Comparison of ENCODE assay signal across 9 mouse cellular contexts in genomic region chr6:124779984-124780416, GRCm38 (mm10). TPM values are rescaled to one million over a fixed set of nuclear protein-coding genes. Genes with fewer than 3 reads are reported as not detected.
DNase-seq lines count a peak whose midpoint lies in the region; ATAC-seq lines count a peak whose summit lies in the region.
"Had no signal": no experiment of that assay in that cellular context is flagged by ENCODE, and none has a peak within 500 bp of the region (broad histone marks: within the 10 kb centered on the region; RNA-seq: fewer than 3 reads in every experiment).

No protein-coding gene starts in this region.

- WGBS in heart, embryonic 11.5 days (ENCODE audit: insufficient replicate concordance) = 7% methylated on average over 10 of the region's 10 CpGs
- WGBS in midbrain, embryonic 11.5 days = 3% methylated on average over 10 of the region's 10 CpGs

- no peaks in the 10 kb centered on the region for H3K9me3 ChIP-seq in heart, embryonic 11.5 days (replicated peaks; ENCODE audit: control insufficient read depth, low read length)
- no peaks in the 10 kb centered on the region for H3K9me3 ChIP-seq in midbrain, embryonic 11.5 days (ENCODE audit: control insufficient read depth, low read length)

- H3K36me3 ChIP-seq in heart, embryonic 11.5 days (ENCODE audit: control insufficient read depth, insufficient read depth, low read length) = no peaks in the 10 kb centered on the region
- H3K36me3 ChIP-seq in midbrain, embryonic 11.5 days (ENCODE audit: control insufficient read depth, insufficient read depth, low read length) = no peaks in the 10 kb centered on the region

- H3K4me1 ChIP-seq in heart, embryonic 11.5 days (ENCODE audit: control insufficient read depth, insufficient read depth, low read length) = peaks cover 5% of the 10 kb centered on the region; the same call in 1 of the 2 replicates
- peaks cover 9% of the 10 kb centered on the region; the same call in 1 of the 2 replicates for H3K4me1 ChIP-seq in midbrain, embryonic 11.5 days (ENCODE audit: control insufficient read depth, insufficient read depth, low read length)

- DNase-seq in heart, adult 11 months = no peak
- DNase-seq in midbrain, embryonic 11.5 days (ENCODE audit: low spot score, missing footprints) = peak; percentile 96
- no peak for DNase-seq in layer of hippocampus, adult 8-10 months (ENCODE audit: low spot score in 2 of 2)
- no peak for DNase-seq in frontal cortex, postnatal 25 days (ENCODE audit: low spot score in 2 of 2)

- H3K4me2 ChIP-seq in heart, embryonic 11.5 days = peak overlapping the region; percentile 73
- H3K4me2 ChIP-seq in midbrain, embryonic 11.5 days = peak overlapping the region; percentile 51

- ATAC-seq in heart, embryonic 11.5 days (replicated peaks; ENCODE audit: insufficient number of reproducible peaks, low FRiP score, low TSS enrichment) = no peak
- ATAC-seq in activated CD4-positive, CD25-positive, alpha-beta regulatory T cell, adult 4 months = peak; percentile 23
- ATAC-seq in inflammation-experienced regulatory T-cells, adult 6 months = peak; percentile 19
- ATAC-seq in midbrain, embryonic 11.5 days (ENCODE audit: low FRiP score) = peak; percentile 32; the same call in 1 of the 2 replicates
- ATAC-seq in megakaryocyte progenitor cell, adult 5-6 weeks (replicated peaks; ENCODE audit: poor library complexity) = no peak; the same call in 1 of the 2 replicates

- peaks cover 23% of the 10 kb centered on the region for H3K27me3 ChIP-seq in heart, embryonic 11.5 days (ENCODE audit: control insufficient read depth, insufficient read depth, low read length)
- H3K27me3 ChIP-seq in midbrain, embryonic 11.5 days (ENCODE audit: control insufficient read depth, insufficient read depth, low read length) = no peaks in the 10 kb centered on the region

- H3K27ac ChIP-seq in heart, embryonic 11.5 days (ENCODE audit: low read depth, low read length) = no peak overlapping the region
- H3K27ac ChIP-seq in midbrain, embryonic 11.5 days (ENCODE audit: low read depth, low read length) = no peak overlapping the region

- H3K4me3 ChIP-seq in heart, embryonic 11.5 days (ENCODE audit: low read depth, low read length) = peak overlapping the region; percentile 43
- peak overlapping the region; percentile 27 for H3K4me3 ChIP-seq in midbrain, embryonic 11.5 days (ENCODE audit: low read depth, low read length)

- no peak overlapping the region; the same call in 1 of the 2 replicates for H3K9ac ChIP-seq in heart, embryonic 11.5 days (ENCODE audit: low read depth, low read length)
- H3K9ac ChIP-seq in midbrain, embryonic 11.5 days (ENCODE audit: low read length) = peak overlapping the region; percentile 35; the same call in 1 of the 2 replicates

RNA-seq across cellular contexts. Expression of gene Lrrc23, which starts 0.5 kb away (rescaled TPM):
- polyA plus RNA-seq in heart, embryonic 11.5 days (2014; fragmentation: Nextera tagmentation; extraction: Ambion mirVana) = not detected in 2 replicates
- under 1 TPM; 0.61 to 0.73 TPM for polyA plus RNA-seq in activated CD4-positive, CD25-positive, alpha-beta regulatory T cell, adult 4 months (2017; shearing (Covaris generic))
- 1 to 10 TPM; 1.5 to 4.2 (median 3.4) TPM for polyA plus RNA-seq in inflammation-experienced regulatory T-cells, adult 6 months (2017; shearing (Covaris generic))
- 1.1 and 1.8 TPM in 2 replicates for polyA plus RNA-seq in midbrain, embryonic 11.5 days (2014; fragmentation: Nextera tagmentation; extraction: Ambion mirVana)
- total RNA-seq in layer of hippocampus, adult 8-10 months (2022) = 1 to 10 TPM; 2.3 to 5.1 (median 3.3) TPM
- not detected in 2 replicates for total RNA-seq in megakaryocyte progenitor cell, adult 5-6 weeks (2015)
- 0.17 TPM in 1 of 2 replicates, not detected in the other for total RNA-seq in megakaryocyte progenitor cell, adult 5-6 weeks (2017)
- total RNA-seq: common myeloid progenitor, adult 5-6 weeks had no signal

RNA-seq across cellular contexts. Expression of gene Eno2, which starts 10.5 kb away (rescaled TPM):
- 5.3 TPM in 2 replicates for polyA plus RNA-seq in heart, embryonic 11.5 days (2014; fragmentation: Nextera tagmentation; extraction: Ambion mirVana)
- 1 to 10 TPM; 4.4 to 4.7 TPM for polyA plus RNA-seq in activated CD4-positive, CD25-positive, alpha-beta regulatory T cell, adult 4 months (2017; shearing (Covaris generic))
- 10 to 100 TPM in 2 of 3 experiments, 1 to 10 TPM in 1; 3.5 to 23.1 (median 12.8) TPM for polyA plus RNA-seq in inflammation-experienced regulatory T-cells, adult 6 months (2017; shearing (Covaris generic))
- polyA plus RNA-seq in midbrain, embryonic 11.5 days (2014; fragmentation: Nextera tagmentation; extraction: Ambion mirVana) = 4.5 and 6.6 TPM in 2 replicates
- 1,000 to 10,000 TPM in 3 of 4 experiments, 100 to 1,000 TPM in 1; 993 to 1,113 (median 1,027) TPM for total RNA-seq in layer of hippocampus, adult 8-10 months (2022)
- total RNA-seq in megakaryocyte progenitor cell, adult 5-6 weeks (2015) = not detected in 2 replicates
- total RNA-seq in megakaryocyte progenitor cell, adult 5-6 weeks (2017) = not detected in 2 replicates

RNA-seq across cellular contexts. Expression of gene Atn1, which starts 23.7 kb away (rescaled TPM):
- 7.4 and 9.5 TPM in 2 replicates for polyA plus RNA-seq in heart, embryonic 11.5 days (2014; fragmentation: Nextera tagmentation; extraction: Ambion mirVana)
- polyA plus RNA-seq in activated CD4-positive, CD25-positive, alpha-beta regulatory T cell, adult 4 months (2017; shearing (Covaris generic)) = 1 to 10 TPM; 3.3 to 5.7 TPM
- 1 to 10 TPM; 4.8 to 5.4 (median 5.2) TPM for polyA plus RNA-seq in inflammation-experienced regulatory T-cells, adult 6 months (2017; shearing (Covaris generic))
- polyA plus RNA-seq in midbrain, embryonic 11.5 days (2014; fragmentation: Nextera tagmentation; extraction: Ambion mirVana) = 8.2 and 8.4 TPM in 2 replicates
- 100 to 1,000 TPM; 138 to 158 (median 147) TPM for total RNA-seq in layer of hippocampus, adult 8-10 months (2022)
- total RNA-seq in megakaryocyte progenitor cell, adult 5-6 weeks (2015) = 25.2 and 25.7 TPM in 2 replicates
- 1.2 and 2.9 TPM in 2 replicates for total RNA-seq in megakaryocyte progenitor cell, adult 5-6 weeks (2017)

RNA-seq across cellular contexts. Expression of gene Gm45234, which starts 24.2 kb away (rescaled TPM):
- not detected in 2 replicates for polyA plus RNA-seq in heart, embryonic 11.5 days (2014; fragmentation: Nextera tagmentation; extraction: Ambion mirVana)
- polyA plus RNA-seq in activated CD4-positive, CD25-positive, alpha-beta regulatory T cell, adult 4 months (2017; shearing (Covaris generic)) = not detected
- not detected for polyA plus RNA-seq in inflammation-experienced regulatory T-cells, adult 6 months (2017; shearing (Covaris generic))
- not detected in 2 replicates for polyA plus RNA-seq in midbrain, embryonic 11.5 days (2014; fragmentation: Nextera tagmentation; extraction: Ambion mirVana)
- 1 to 10 TPM in 1 of 4 experiments, not detected in 3; 5.1 TPM for total RNA-seq in layer of hippocampus, adult 8-10 months (2022)
- not detected in 2 replicates for total RNA-seq in megakaryocyte progenitor cell, adult 5-6 weeks (2015)
- total RNA-seq in megakaryocyte progenitor cell, adult 5-6 weeks (2017) = not detected in 2 replicates
- total RNA-seq: common myeloid progenitor, adult 5-6 weeks had no signal

RNA-seq across cellular contexts. Expression of gene Spsb2, which starts 28.5 kb away (rescaled TPM):
- polyA plus RNA-seq in heart, embryonic 11.5 days (2014; fragmentation: Nextera tagmentation; extraction: Ambion mirVana) = 4.5 and 6.6 TPM in 2 replicates
- polyA plus RNA-seq in activated CD4-positive, CD25-positive, alpha-beta regulatory T cell, adult 4 months (2017; shearing (Covaris generic)) = 1 to 10 TPM; 1.5 to 2.1 TPM
- polyA plus RNA-seq in inflammation-experienced regulatory T-cells, adult 6 months (2017; shearing (Covaris generic)) = 1 to 10 TPM; 1.5 to 3.2 (median 2.1) TPM
- polyA plus RNA-seq in midbrain, embryonic 11.5 days (2014; fragmentation: Nextera tagmentation; extraction: Ambion mirVana) = 3.7 and 4.8 TPM in 2 replicates
- 1 to 10 TPM; 3.1 to 7.0 (median 6.0) TPM for total RNA-seq in layer of hippocampus, adult 8-10 months (2022)
- total RNA-seq in megakaryocyte progenitor cell, adult 5-6 weeks (2015) = 1.6 and 2.2 TPM in 2 replicates
- total RNA-seq in megakaryocyte progenitor cell, adult 5-6 weeks (2017) = 6.0 and 9.0 TPM in 2 replicates

Comparison
In these comparisons a context has a peak if more than half of its experiments do, and no peak if none do; other contexts are left out.
1. ATAC-seq: peak in activated CD4-positive, CD25-positive, alpha-beta regulatory T cell, adult 4 months (single experiment), inflammation-experienced regulatory T-cells, adult 6 months (single experiment) and midbrain, embryonic 11.5 days (single experiment); none in heart, embryonic 11.5 days (single experiment) and megakaryocyte progenitor cell, adult 5-6 weeks (single experiment).